Mouse (Mus musculus) ES-E14 (cell line): ENCODE results near the gene Grk5. TPM values are rescaled to one million over a fixed set of nuclear protein-coding genes. Genes with fewer than 3 reads are reported as not detected.

Experiments used
- DNase-seq: peaks from one replicate; pipeline ENCODE4 v3.0.0-alpha.2; 2013; ENCODE audit warnings: low read depth, low spot score
- H3K27ac ChIP-seq: 2 replicates; pipeline ENCODE4 v1.5.1; 2012; ENCODE audit warnings: low read depth, mild to moderate bottlenecking, low read length, moderate library complexity, mixed read lengths; ENCODE audit not compliant: poor library complexity, insufficient read depth, severe bottlenecking
- H3K36me3 ChIP-seq: 2 replicates; pipeline ENCODE4 v1.6.1; 2012; ENCODE audit warnings: mild to moderate bottlenecking, low read length, moderate library complexity, mixed read lengths; ENCODE audit not compliant: control insufficient read depth, poor library complexity, insufficient read depth, severe bottlenecking
- H3K4me1 ChIP-seq, 2 experiments: fragments of 150-350 bp in 1 of 2; sonication (generic) in 1 of 2; 2 replicates each; pipeline ENCODE4 v1.6.1; 2012; ENCODE audit warnings: low read length in 2 of 2, mild to moderate bottlenecking in 1 of 2, mixed read lengths in 1 of 2; ENCODE audit not compliant: control insufficient read depth in 2 of 2, insufficient read depth in 2 of 2, poor library complexity in 1 of 2
- H3K4me3 ChIP-seq, 2 experiments: fragments of 150-350 bp in 1 of 2; sonication (generic) in 1 of 2; 2 replicates each; pipeline ENCODE4 v1.5.1; 2012; ENCODE audit warnings: low read length in 2 of 2, low read depth in 1 of 2, mild to moderate bottlenecking in 1 of 2, mixed read lengths in 1 of 2; ENCODE audit not compliant: insufficient read depth in 1 of 2, poor library complexity in 1 of 2, severe bottlenecking in 1 of 2
- H3K9ac ChIP-seq: 2 replicates; pipeline ENCODE4 v1.6.1; 2012; ENCODE audit warnings: low read depth, mild to moderate bottlenecking, low read length, mixed read lengths; ENCODE audit not compliant: poor library complexity, insufficient read depth, severe bottlenecking
- H3K9me3 ChIP-seq: fragments of 150-350 bp; sonication (generic); 2 replicates; pipeline ENCODE4 v1.6.1; 2012; ENCODE audit warnings: low read depth, mild to moderate bottlenecking, low read length; ENCODE audit not compliant: control insufficient read depth, insufficient read depth
- CHD2 ChIP-seq: IDR thresholded peaks from 2 replicates; pipeline ENCODE4 v1.6.1; 2014; ENCODE audit warnings: mild to moderate bottlenecking, low read depth, low read length, inconsistent platforms
- HCFC1 ChIP-seq: IDR thresholded peaks from 2 replicates; pipeline ENCODE4 v1.6.1; 2012; ENCODE audit warnings: low read length, inconsistent platforms, borderline replicate concordance; ENCODE audit not compliant: insufficient read depth
- MAFK ChIP-seq: IDR thresholded peaks from 2 replicates; pipeline ENCODE4 v1.6.1; 2014; ENCODE audit warnings: mild to moderate bottlenecking, low read depth, low read length, inconsistent platforms; ENCODE audit not compliant: insufficient read depth
- ZC3H11A ChIP-seq: IDR thresholded peaks from 2 replicates; pipeline ENCODE4 v1.6.1; 2012; ENCODE audit warnings: low read depth, mild to moderate bottlenecking, inconsistent platforms, low read length, borderline replicate concordance
- ZNF384 ChIP-seq: IDR thresholded peaks from 2 replicates; pipeline ENCODE4 v1.6.1; 2012; ENCODE audit warnings: low read depth, low read length, inconsistent platforms
- in situ Hi-C, 2 experiments: fragments of 600-800 bp; cut with MboI; formaldehyde crosslinking; loops; one replicate each; pipeline ENCODE4 v1.15.1; 2025; ENCODE audit warnings: low sequenced_read_pairs in 2 of 2, inconsistent platforms in 1 of 2; ENCODE audit not compliant: unreplicated experiment in 2 of 2
- total RNA-seq: library from RNA; depleted of rRNA; stranded (reverse); fragments of 300-350 nt; gene quantifications from 2 replicates; pipeline ENCODE4 v1.2.3, GENCODE M21; 2012

Gene Grk5
- total RNA-seq, 1 experiment, result 2.5 TPM

DNA sequence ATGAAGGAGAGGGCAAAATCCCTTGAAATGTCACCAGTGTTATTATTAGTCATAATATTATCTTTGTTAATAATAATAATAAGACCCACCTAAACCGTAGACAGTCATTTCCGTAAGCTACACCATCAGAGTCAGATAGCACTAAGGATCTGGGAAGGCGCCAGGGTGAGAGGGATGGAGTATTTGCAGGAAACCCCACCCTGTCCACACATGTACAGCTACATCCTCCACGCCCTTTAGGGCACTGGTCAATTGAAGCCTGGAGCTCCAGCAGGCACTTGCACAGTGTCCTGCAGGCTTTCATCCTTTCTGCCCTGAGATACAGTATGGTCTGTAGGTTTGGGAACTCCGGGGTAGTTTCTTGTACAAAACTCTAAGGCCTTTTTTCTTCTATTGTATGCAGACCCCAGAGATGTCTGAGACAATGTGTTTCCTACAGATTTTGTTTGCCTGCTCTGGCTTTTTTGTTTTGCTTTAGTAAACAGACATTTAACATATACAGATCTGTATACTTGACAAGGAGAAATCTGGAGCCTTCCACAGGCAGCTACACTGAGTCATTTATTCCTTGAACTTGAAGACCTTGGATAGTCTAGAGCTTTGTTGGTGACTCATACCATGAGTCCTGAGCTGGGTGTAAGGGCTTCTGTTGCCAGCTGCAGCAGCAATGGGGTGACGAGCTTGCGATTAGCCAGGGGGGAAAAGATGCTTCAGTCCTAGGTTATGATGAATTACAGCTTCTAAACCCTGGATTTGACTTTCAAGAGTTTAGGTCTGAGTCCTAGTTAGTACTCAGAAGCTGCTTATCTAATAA, 60.7 kb downstream of the Grk5 start:
- Histone ChIP-seq H3K4me1 (no peaks in the 10 kb centered on the region), H3K9ac (no peak overlapping the region), H3K27ac (no peak overlapping the region), H3K9me3 (no peaks in the 10 kb centered on the region), H3K36me3 (no peaks in the 10 kb centered on the region), H3K4me3 (no peak overlapping the region)
- TF ChIP-seq ZC3H11A, result no peak
- no peak for TF ChIP-seq HCFC1
- no peak for TF ChIP-seq ZNF384
- no peak for TF ChIP-seq MAFK
- no peak for TF ChIP-seq CHD2
- in situ Hi-C loops, result no loop called here
- no peak for DNase-seq

GRCm38 (mm10) chr19:60955131-60955530, 65.6 kb downstream of the Grk5 start:
- Histone ChIP-seq H3K27ac (no peak overlapping the region), H3K4me1 (no peaks in the 10 kb centered on the region), H3K9me3 (no peaks in the 10 kb centered on the region), H3K4me3 (no peak overlapping the region), H3K36me3 (no peaks in the 10 kb centered on the region), H3K9ac (no peak overlapping the region)
- TF ChIP-seq HCFC1 (no peak), MAFK (no peak), CHD2 (no peak)
- DNase-seq, result no peak
- in situ Hi-C loops, result no loop called here

- no peaks in the 10 kb centered on the region for H3K9me3 ChIP-seq
- H3K4me1 ChIP-seq, result no peaks in the 10 kb centered on the region
- in situ Hi-C loops, result no loop called here
- TF ChIP-seq HCFC1 (no peak), ZC3H11A (no peak), MAFK (no peak), CHD2 (no peak), ZNF384 (no peak)
- no peak overlapping the region for H3K9ac ChIP-seq
- no peaks in the 10 kb centered on the region for H3K36me3 ChIP-seq
- H3K4me3 ChIP-seq, result no peak overlapping the region
- DNase-seq, result no peak
- no peak overlapping the region for H3K27ac ChIP-seq
These were observed 66.2 kb downstream of the Grk5 start for GRCm38 (mm10) chr19:60955712-60956111.

DNA sequence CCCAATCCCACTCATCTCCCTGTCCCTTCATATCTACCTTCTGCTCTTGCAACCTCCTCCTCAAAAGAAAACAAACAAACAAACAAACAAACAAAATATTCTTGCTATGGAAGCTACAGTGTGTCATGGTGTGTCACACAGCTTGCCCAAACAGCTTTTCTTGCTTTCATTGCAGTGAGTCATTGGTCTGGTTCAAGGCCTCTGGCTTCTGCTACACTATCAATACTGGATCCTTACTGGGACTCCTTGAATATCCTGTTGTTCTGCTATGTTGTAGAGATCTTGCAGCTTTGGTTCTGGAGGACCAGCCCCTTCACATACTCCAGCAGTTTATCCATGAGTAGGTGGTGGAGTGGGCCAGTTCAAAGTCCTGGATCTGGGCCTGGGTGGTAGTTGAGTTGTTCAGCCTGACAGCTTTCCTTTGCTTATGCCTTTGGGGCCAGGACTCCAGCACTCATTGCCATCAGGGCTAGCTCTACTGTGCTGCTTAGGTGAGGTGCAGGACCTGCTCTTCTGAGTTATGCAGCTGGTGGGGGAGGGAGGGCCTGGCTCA, 66.7 kb downstream of the Grk5 start:
- Histone ChIP-seq H3K9ac (no peak overlapping the region), H3K9me3 (no peaks in the 10 kb centered on the region), H3K36me3 (no peaks in the 10 kb centered on the region), H3K27ac (no peak overlapping the region), H3K4me1 (no peaks in the 10 kb centered on the region), H3K4me3 (no peak overlapping the region)
- TF ChIP-seq MAFK (no peak), ZNF384 (no peak), ZC3H11A (no peak), HCFC1 (no peak), CHD2 (no peak)
- in situ Hi-C loops, result no loop called here
- DNase-seq, result no peak
